Mouse (Mus musculus): ENCODE data around the gene Pik3cg.

The Pik3cg gene

GRCm38 (mm10) chr12:32201932-32202331 lies 6.5 kb downstream of the Pik3cg start:
- no peak for DNase-seq (ENCODE audit: low read depth, low spot score)

GRCm38 (mm10) chr12:32201070-32201585 lies 7.3 kb downstream of the Pik3cg start:
- no peak for DNase-seq (ENCODE audit: low read depth, low spot score)

GRCm38 (mm10) chr12:32200387-32201069 lies 7.9 kb downstream of the Pik3cg start:
- DNase-seq (ENCODE audit: low read depth, low spot score), result no peak

GRCm38 (mm10) chr12:32199422-32199821 lies 9.0 kb downstream of the Pik3cg start:
- DNase-seq (ENCODE audit: low read depth, low spot score), result no peak

GRCm38 (mm10) chr12:32198025-32198424 lies 10.4 kb downstream of the Pik3cg start:
- no peak for DNase-seq (ENCODE audit: low read depth, low spot score)

- no peak for DNase-seq (ENCODE audit: low read depth, low spot score)
Observed at GRCm38 (mm10) chr12:32195000-32195399, 13.5 kb downstream of the Pik3cg start.

GRCm38 (mm10) chr12:32194358-32194757 lies 14.1 kb downstream of the Pik3cg start:
- DNase-seq (ENCODE audit: low read depth, low spot score), result no peak

GRCm38 (mm10) chr12:32190927-32191326 lies 17.5 kb downstream of the Pik3cg start:
- DNase-seq (ENCODE audit: low read depth, low spot score), result no peak

GRCm38 (mm10) chr12:32187668-32188236 lies 20.7 kb downstream of the Pik3cg start:
- DNase-seq (ENCODE audit: low read depth, low spot score), result no peak

GRCm38 (mm10) chr12:32186627-32187255 lies 21.7 kb downstream of the Pik3cg start:
- DNase-seq (ENCODE audit: low read depth, low spot score), result no peak

GRCm38 (mm10) chr12:32184874-32185273 lies 23.6 kb downstream of the Pik3cg start:
- DNase-seq (ENCODE audit: low read depth, low spot score), result no peak

- no peak for DNase-seq (ENCODE audit: low read depth, low spot score)
Observed at GRCm38 (mm10) chr12:32183584-32183983, 24.9 kb downstream of the Pik3cg start.

- no peak for DNase-seq (ENCODE audit: low read depth, low spot score)
Observed at GRCm38 (mm10) chr12:32182632-32183419, 25.6 kb downstream of the Pik3cg start.

- no peak for DNase-seq (ENCODE audit: low read depth, low spot score)
Observed at GRCm38 (mm10) chr12:32181885-32182284, 26.6 kb downstream of the Pik3cg start.

- no peak for DNase-seq (ENCODE audit: low read depth, low spot score)
Observed at GRCm38 (mm10) chr12:32174437-32174836, 34.0 kb downstream of the Pik3cg start.

- DNase-seq (ENCODE audit: low read depth, low spot score), result no peak
Observed at GRCm38 (mm10) chr12:32172826-32173225, 35.6 kb downstream of the Pik3cg start.

- no peak for DNase-seq (ENCODE audit: low read depth, low spot score)
Observed at GRCm38 (mm10) chr12:32169164-32169563, 39.3 kb downstream of the Pik3cg start.

- no peak for DNase-seq (ENCODE audit: low read depth, low spot score)
Observed at GRCm38 (mm10) chr12:32168751-32169150, 39.7 kb downstream of the Pik3cg start.

- no peak for DNase-seq (ENCODE audit: low read depth, low spot score)
Observed at GRCm38 (mm10) chr12:32163706-32164105, 44.8 kb downstream of the Pik3cg start.

GRCm38 (mm10) chr12:32158757-32159156 lies 49.7 kb downstream of the Pik3cg start:
- DNase-seq (ENCODE audit: low read depth, low spot score), result no peak

- DNase-seq (ENCODE audit: low read depth, low spot score), result no peak
Observed at GRCm38 (mm10) chr12:32146606-32147005, 61.9 kb downstream of the Pik3cg start.

GRCm38 (mm10) chr12:32145651-32146050 lies 62.8 kb downstream of the Pik3cg start:
- DNase-seq (ENCODE audit: low read depth, low spot score), result no peak

Measured in retina, postnatal 7 days (tissue).